Mouse (Mus musculus): ENCODE data around the gene Cfap74. TPM values are rescaled to one million over a fixed set of nuclear protein-coding genes. Genes with fewer than 3 reads are reported as not detected.

The Cfap74 gene
- total RNA-seq, 4 experiments from 2014 or later: 0.22 to 0.47 (median 0.39) TPM

DNA sequence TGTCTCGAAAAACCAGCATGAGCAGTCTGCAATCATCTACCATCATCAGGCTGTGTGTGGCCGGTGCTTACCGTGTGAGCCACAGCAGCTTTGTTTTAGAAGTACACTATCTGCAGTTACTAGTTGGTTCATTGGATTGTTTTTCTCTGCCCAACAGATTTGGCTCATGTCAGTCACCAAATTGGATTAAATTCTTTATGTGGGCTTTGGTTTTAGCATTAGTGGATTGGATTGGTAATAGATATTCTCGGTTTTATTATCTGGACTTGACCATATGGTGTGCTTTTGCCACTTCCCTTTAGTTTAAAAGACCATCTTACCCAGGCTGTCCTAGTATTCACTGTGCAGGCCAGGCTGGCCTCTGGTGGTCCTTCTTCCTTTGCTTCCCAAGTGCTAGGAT lies 85.9 kb downstream of the Cfap74 start:
- no peak for DNase-seq (ENCODE audit: low spot score in 2 of 2)

DNA sequence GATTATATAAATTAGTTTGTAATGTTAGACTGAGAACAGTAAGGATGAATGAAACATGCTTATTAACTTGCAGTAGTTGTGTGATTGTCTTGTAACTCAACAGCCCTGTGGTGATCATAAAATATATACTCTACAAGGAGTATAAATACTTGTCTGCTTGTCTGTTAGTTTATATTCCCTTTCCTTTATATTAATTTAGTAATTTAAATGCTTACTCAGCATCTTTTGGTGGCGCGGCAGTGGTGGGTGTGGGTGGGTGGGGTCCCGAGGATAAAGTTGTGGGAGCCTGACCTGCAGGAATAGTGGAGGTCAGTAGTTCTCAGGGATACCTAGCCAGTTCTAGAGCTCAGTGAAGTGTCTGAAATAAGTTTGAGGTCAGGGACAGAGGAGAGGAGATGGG lies 89.0 kb downstream of the Cfap74 start:
- DNase-seq (ENCODE audit: low spot score in 2 of 2): no peak

DNA sequence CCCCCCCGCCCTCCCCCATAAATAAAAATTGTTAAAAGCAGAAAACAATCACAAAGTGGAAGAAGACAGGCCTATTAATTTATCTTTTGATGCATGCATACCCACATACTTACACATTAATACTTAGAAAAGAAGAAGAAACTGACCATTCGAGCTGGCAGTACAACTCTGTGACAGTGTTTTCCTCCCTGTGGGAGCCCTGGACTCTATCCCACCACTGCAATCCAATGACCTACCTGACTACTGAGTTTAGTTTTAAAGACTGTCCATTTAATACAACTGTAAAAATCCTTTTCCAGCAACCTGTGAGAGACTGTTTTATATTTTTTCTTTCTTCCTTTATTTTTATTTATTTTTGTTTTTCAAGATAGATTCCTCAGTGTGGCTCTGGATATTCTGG lies 92.1 kb downstream of the Cfap74 start:
- DNase-seq (ENCODE audit: low spot score in 2 of 2): no peak

DNA sequence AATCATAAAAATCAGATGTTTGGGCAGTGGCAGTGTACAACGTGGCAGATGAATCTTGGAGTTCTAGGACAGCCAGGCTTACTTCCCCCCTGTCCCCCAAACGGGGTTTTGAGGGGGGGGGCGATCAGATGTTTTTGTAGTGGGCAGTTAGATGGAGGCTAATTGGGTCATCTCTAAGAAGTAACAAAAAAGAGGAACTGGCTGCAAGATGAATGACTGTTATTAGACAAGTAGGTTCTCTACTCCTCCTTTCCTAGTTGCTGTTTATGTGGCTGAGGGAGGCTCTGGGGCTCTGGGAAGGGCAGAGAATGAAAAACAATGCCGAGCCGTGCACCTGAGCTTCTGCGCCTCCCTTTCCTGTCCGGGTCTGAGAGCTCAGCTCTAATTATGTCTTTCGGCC lies 96.1 kb downstream of the Cfap74 start:
- no peak for DNase-seq (ENCODE audit: low spot score in 2 of 2)

DNA sequence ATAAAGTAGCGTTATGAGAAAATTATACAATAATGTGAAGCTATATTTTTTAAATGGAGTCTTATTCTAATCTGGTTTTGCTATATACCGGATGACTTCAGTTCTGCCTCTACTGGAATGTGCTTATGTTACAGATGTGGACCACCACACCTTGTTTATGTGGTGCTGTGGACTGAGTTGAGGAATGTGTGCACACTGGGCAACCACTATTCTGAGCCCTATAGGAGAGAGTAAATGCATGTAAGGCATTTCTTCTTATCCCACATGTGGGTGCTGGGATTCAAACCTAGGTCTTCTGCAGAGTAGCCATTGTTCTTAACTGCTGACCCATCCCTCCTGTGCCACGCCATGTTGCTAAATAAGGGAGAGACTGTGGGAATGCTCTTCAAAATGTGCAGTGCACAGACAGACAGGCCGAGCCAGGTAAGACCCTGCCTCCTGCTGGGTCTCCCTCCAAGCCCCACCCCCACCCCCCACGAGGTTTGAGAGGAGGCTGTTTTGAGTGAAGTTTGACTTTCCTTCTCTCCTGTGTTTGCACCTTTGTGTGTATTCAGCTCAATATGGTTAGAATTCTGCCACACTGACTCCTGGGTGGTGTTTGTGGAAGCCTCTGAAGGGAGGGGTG lies 96.8 kb downstream of the Cfap74 start:
- DNase-seq (ENCODE audit: low spot score in 2 of 2): no peak

DNA sequence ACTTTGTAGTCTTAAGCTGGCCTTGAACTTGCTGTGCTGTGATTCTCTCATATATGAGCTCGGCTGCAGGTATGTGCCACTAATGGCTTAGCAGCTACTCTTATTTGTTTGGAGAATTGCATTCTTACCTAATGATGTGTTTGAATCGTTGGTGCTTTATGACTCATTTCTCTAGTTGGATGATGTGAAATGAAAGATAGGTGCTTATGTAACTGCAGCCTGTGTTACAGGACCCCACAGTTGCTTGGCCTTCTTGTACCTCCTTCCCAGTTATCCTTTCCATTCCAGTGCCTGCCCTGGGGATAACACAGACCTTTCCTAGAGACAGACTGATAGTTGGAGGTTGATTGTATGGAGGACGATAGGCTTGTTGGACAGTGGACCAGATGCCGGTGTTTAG lies 99.6 kb downstream of the Cfap74 start:
- DNase-seq (ENCODE audit: low spot score in 2 of 2): no peak

DNA sequence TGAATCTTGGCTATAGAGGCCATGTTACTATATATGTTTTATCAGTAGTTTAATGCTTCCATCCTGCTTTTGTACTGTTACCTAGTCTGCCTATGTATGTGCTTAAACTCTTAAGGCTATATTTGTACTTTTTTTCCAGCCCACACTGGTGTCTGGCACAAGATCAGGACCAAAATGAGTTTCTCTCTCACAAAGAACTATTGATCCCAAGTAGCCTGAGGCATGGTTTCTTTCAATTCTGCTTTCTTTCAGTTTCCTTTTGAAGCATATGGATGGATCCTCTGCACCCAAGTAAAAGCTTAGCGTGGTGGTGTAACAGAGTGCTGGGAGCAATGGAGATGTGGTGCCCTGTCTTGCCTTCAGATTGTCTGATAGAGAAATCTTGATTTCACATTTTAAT lies 102.0 kb downstream of the Cfap74 start:
- DNase-seq (ENCODE audit: low spot score in 2 of 2): no peak

DNA sequence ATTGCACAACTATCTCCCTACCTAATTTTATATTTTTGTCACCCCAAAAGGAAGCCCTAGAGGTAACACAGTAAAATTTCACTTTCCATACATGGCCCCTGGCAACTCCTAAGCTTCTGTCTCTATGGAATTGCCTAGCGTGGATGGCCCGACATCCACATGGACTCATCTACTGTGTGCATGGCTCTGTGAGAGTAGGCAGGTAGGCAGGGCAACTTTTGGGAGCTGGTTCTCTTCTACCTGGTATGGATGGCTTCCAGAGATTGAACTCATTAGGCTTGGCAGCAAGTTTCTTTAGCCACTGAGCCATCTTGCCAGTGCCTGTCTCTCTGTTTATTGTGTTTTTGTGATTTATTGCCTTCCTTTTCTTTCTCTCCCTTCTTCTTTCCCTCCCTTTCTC lies 105.8 kb downstream of the Cfap74 start:
- DNase-seq (ENCODE audit: low spot score in 2 of 2): no peak

Other genes with a start within 250 kb of the Cfap74 start
- gene Ski, start 186.6 kb upstream of the Cfap74 start, total RNA-seq (2022): 10 to 100 TPM; 25.8 to 29.6 (median 28.3) TPM
- 1 to 10 TPM; 3.6 to 6.8 (median 5.0) TPM for gene Faap20, start 159.4 kb upstream of the Cfap74 start, total RNA-seq (2022)
- 1 to 10 TPM; 1.8 to 2.9 (median 2.4) TPM for gene Prkcz, start 47.8 kb upstream of the Cfap74 start, total RNA-seq (2022)
- gene Gabrd, start 11.1 kb upstream of the Cfap74 start, total RNA-seq (2022): under 1 TPM; 0.67 to 0.92 (median 0.76) TPM
- gene Tmem52, start 59.9 kb downstream of the Cfap74 start, total RNA-seq (2022): 100 to 1,000 TPM; 139 to 250 (median 181) TPM
- gene Gnb1, start 82.2 kb downstream of the Cfap74 start, total RNA-seq (2022): 10 to 100 TPM; 44.1 to 58.4 (median 47.3) TPM
- gene Nadk, start 153.2 kb downstream of the Cfap74 start, total RNA-seq (2022): 10 to 100 TPM; 10.8 to 19.0 (median 15.8) TPM
- gene Slc35e2, start 192.2 kb downstream of the Cfap74 start, total RNA-seq (2022): 1 to 10 TPM; 2.8 to 3.8 (median 3.4) TPM
- gene Cdk11b, start 215.7 kb downstream of the Cfap74 start, total RNA-seq (2022): 10 to 100 TPM; 22.7 to 30.1 (median 27.5) TPM
- gene Gm10563, start 236.2 kb downstream of the Cfap74 start, total RNA-seq (2022): not detected
- 1 to 10 TPM in 2 of 4 experiments, under 1 TPM in 2; 0.70 to 1.6 (median 1.1) TPM for gene Mmp23, start 244.2 kb downstream of the Cfap74 start, total RNA-seq (2022)